Mouse (Mus musculus): ENCODE measurements around the gene C130050O18Rik.
"Not testable (repeated sequence)": the region's sequence is repeated elsewhere in the genome, so short reads cannot be mapped to it uniquely, and the experiment has no call there.

The C130050O18Rik gene

GRCm38 (mm10) chr5:139380385-139381248 lies 24.5 kb upstream of the C130050O18Rik start:
- DNase-seq (ENCODE audit: low read depth) = peak; percentile 87

GRCm38 (mm10) chr5:139381586-139382513 lies 23.2 kb upstream of the C130050O18Rik start:
- DNase-seq (ENCODE audit: low read depth) = no peak

GRCm38 (mm10) chr5:139382760-139383159 lies 22.3 kb upstream of the C130050O18Rik start:
- no peak for DNase-seq (ENCODE audit: low read depth)

GRCm38 (mm10) chr5:139383234-139383633 lies 21.8 kb upstream of the C130050O18Rik start:
- no peak for DNase-seq (ENCODE audit: low read depth)

GRCm38 (mm10) chr5:139384531-139384930 lies 20.5 kb upstream of the C130050O18Rik start:
- DNase-seq (ENCODE audit: low read depth) = no peak

GRCm38 (mm10) chr5:139386047-139386446 lies 19.0 kb upstream of the C130050O18Rik start:
- DNase-seq (ENCODE audit: low read depth) = no peak

GRCm38 (mm10) chr5:139387329-139388194 lies 17.5 kb upstream of the C130050O18Rik start:
- no peak for DNase-seq (ENCODE audit: low read depth)

- no peak for DNase-seq (ENCODE audit: low read depth)
Observed at GRCm38 (mm10) chr5:139388195-139388570, 16.9 kb upstream of the C130050O18Rik start.

GRCm38 (mm10) chr5:139388694-139389675 lies 16.1 kb upstream of the C130050O18Rik start:
- DNase-seq (ENCODE audit: low read depth) = no peak

- DNase-seq (ENCODE audit: low read depth) = no peak
Observed at GRCm38 (mm10) chr5:139389676-139390061, 15.4 kb upstream of the C130050O18Rik start.

- not testable (repeated sequence) for DNase-seq (ENCODE audit: low read depth)
Observed at GRCm38 (mm10) chr5:139390324-139391119, 14.6 kb upstream of the C130050O18Rik start.

- no peak for DNase-seq (ENCODE audit: low read depth)
Observed at GRCm38 (mm10) chr5:139391309-139391990, 13.6 kb upstream of the C130050O18Rik start.

- no peak for DNase-seq (ENCODE audit: low read depth)
Observed at GRCm38 (mm10) chr5:139392219-139393196, 12.6 kb upstream of the C130050O18Rik start.

- no peak for DNase-seq (ENCODE audit: low read depth)
Observed at GRCm38 (mm10) chr5:139393197-139393588, 11.9 kb upstream of the C130050O18Rik start.

- DNase-seq (ENCODE audit: low read depth) = no peak
Observed at GRCm38 (mm10) chr5:139394399-139394798, 10.7 kb upstream of the C130050O18Rik start.

GRCm38 (mm10) chr5:139395528-139395927 lies 9.6 kb upstream of the C130050O18Rik start:
- no peak for DNase-seq (ENCODE audit: low read depth)

GRCm38 (mm10) chr5:139397359-139397916 lies 7.6 kb upstream of the C130050O18Rik start:
- DNase-seq (ENCODE audit: low read depth) = no peak

Measured in c-Kit-positive CD71-negative TER-119-negative erythroid progenitor cells, embryonic 14.5 days (primary cell).